Mouse (Mus musculus): ENCODE results near the gene Ssu2. TPM values are rescaled to one million over a fixed set of nuclear protein-coding genes. Genes with fewer than 3 reads are reported as not detected.

The Ssu2 gene
- polyA plus RNA-seq, 1 experiment, result not detected

GRCm38 (mm10) chr6:112359341-112359740, 28.5 kb downstream of the Ssu2 start:
- no peaks in the 10 kb centered on the region for H3K4me1 ChIP-seq (ENCODE audit: control insufficient read depth, insufficient read depth, low read length)
- TF ChIP-seq POLR2A (IDR thresholded peaks at IDR 0.05; ENCODE audit: borderline replicate concordance, low read depth, low read length) (no peak), CTCF (IDR thresholded peaks at IDR 0.05; ENCODE audit: low read depth, low read length) (no peak)
- H3K27ac ChIP-seq (ENCODE audit: insufficient read depth, low read depth, low read length), result no peak overlapping the region
- no peak overlapping the region for H3K4me3 ChIP-seq (ENCODE audit: insufficient read depth, low read length)

GRCm38 (mm10) chr6:112350452-112350851, 37.4 kb downstream of the Ssu2 start:
- H3K4me1 ChIP-seq (ENCODE audit: control insufficient read depth, insufficient read depth, low read length), result no peaks in the 10 kb centered on the region
- H3K4me3 ChIP-seq (ENCODE audit: insufficient read depth, low read length), result no peak overlapping the region
- TF ChIP-seq CTCF (IDR thresholded peaks at IDR 0.05; ENCODE audit: low read depth, low read length) (no peak), POLR2A (IDR thresholded peaks at IDR 0.05; ENCODE audit: borderline replicate concordance, low read depth, low read length) (no peak)
- no peak overlapping the region for H3K27ac ChIP-seq (ENCODE audit: insufficient read depth, low read depth, low read length)

DNA sequence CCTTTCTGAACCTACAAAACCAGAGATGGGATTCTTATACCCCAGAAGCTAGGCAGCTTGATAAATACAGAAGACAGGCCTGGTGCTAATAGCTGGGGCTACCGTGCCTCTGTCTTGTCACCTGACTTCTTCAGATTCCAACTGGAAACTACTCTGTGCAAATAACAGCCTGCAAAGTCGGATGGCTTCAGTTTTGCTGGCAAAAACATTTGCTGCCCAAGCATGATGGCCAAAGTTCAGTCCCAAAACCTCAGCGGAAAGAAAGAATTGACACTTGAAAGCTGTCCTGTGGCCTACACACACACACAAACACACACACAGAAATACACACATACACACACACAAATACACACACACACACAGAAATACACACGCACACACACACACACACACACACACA, 48.8 kb downstream of the Ssu2 start:
- no peak for TF ChIP-seq CTCF (IDR thresholded peaks at IDR 0.05; ENCODE audit: low read depth, low read length)
- TF ChIP-seq POLR2A (IDR thresholded peaks at IDR 0.05; ENCODE audit: borderline replicate concordance, low read depth, low read length), result no peak
- no peaks in the 10 kb centered on the region for H3K4me1 ChIP-seq (ENCODE audit: control insufficient read depth, insufficient read depth, low read length)
- no peak overlapping the region for H3K27ac ChIP-seq (ENCODE audit: insufficient read depth, low read depth, low read length)
- H3K4me3 ChIP-seq (ENCODE audit: insufficient read depth, low read length), result no peak overlapping the region

DNA sequence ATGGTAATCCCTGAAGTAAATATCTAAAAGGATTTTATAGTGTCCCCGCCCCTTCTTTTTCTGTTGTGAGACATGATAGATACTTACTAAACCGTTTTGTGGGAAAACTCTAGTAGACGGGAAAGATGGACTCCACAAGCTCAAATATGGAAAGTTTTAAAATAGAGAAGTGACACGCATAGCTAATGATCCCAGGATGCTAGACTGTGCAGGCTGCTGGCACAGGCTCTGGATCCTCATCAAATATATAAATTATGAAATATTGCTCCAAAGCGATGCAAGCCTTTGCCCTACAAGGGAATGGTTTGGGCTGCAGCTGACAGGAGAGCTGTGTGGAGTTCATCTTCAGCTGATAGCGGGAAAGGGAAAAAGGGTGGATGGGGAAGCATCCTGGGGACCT, 50.2 kb downstream of the Ssu2 start:
- no peak overlapping the region for H3K4me3 ChIP-seq (ENCODE audit: insufficient read depth, low read length)
- H3K4me1 ChIP-seq (ENCODE audit: control insufficient read depth, insufficient read depth, low read length), result no peaks in the 10 kb centered on the region
- TF ChIP-seq CTCF (IDR thresholded peaks at IDR 0.05; ENCODE audit: low read depth, low read length), result no peak
- no peak for TF ChIP-seq POLR2A (IDR thresholded peaks at IDR 0.05; ENCODE audit: borderline replicate concordance, low read depth, low read length)
- no peak overlapping the region for H3K27ac ChIP-seq (ENCODE audit: insufficient read depth, low read depth, low read length)

- TF ChIP-seq POLR2A (IDR thresholded peaks at IDR 0.05; ENCODE audit: borderline replicate concordance, low read depth, low read length) (no peak), CTCF (IDR thresholded peaks at IDR 0.05; ENCODE audit: low read depth, low read length) (no peak)
- H3K27ac ChIP-seq (ENCODE audit: insufficient read depth, low read depth, low read length), result no peak overlapping the region
- no peak overlapping the region for H3K4me3 ChIP-seq (ENCODE audit: insufficient read depth, low read length)
- H3K4me1 ChIP-seq (ENCODE audit: control insufficient read depth, insufficient read depth, low read length), result no peaks in the 10 kb centered on the region
Observed at GRCm38 (mm10) chr6:112333930-112334329, 53.9 kb downstream of the Ssu2 start.

GRCm38 (mm10) chr6:112331223-112331598, 56.6 kb downstream of the Ssu2 start:
- Histone ChIP-seq H3K27ac (ENCODE audit: insufficient read depth, low read depth, low read length) (no peak overlapping the region), H3K4me1 (ENCODE audit: control insufficient read depth, insufficient read depth, low read length) (no peaks in the 10 kb centered on the region), H3K4me3 (ENCODE audit: insufficient read depth, low read length) (no peak overlapping the region)
- TF ChIP-seq POLR2A (IDR thresholded peaks at IDR 0.05; ENCODE audit: borderline replicate concordance, low read depth, low read length) (no peak), CTCF (IDR thresholded peaks at IDR 0.05; ENCODE audit: low read depth, low read length) (no peak)

DNA sequence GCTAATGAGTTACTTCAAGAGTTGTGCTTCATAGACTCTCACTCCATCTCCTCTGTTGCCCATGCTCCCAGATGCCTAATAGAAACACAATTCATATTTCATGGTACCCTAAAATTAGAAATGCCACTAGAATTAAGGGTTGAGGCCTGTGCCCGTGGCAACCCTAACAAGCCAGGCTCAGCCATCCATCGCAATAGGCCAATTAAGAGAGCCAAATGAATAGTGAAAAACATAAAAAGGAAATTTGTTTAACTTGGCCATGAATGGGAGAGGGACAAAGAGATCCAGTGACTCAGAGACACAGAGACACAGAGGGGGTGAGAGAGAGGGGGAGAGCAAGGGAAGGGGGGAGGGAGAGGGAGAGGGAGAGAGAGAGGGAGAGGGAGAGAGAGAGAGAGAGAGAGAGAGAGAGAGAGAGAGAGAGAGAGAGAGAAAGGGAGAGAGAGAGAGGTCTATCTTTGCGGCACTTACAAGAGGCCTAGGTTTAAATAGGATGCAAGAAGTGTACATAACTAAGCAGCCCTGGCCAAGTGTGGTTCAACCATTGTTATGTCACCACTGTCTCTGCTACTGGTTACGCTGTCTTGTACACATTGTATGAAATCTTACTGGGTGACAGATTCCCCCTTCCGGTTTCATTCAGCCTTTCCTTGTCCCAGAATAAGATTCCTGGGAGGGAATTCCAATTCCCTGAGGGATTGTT, 57.2 kb downstream of the Ssu2 start:
- H3K4me1 ChIP-seq (ENCODE audit: control insufficient read depth, insufficient read depth, low read length), result no peaks in the 10 kb centered on the region
- TF ChIP-seq POLR2A (IDR thresholded peaks at IDR 0.05; ENCODE audit: borderline replicate concordance, low read depth, low read length), result no peak
- no peak for TF ChIP-seq CTCF (IDR thresholded peaks at IDR 0.05; ENCODE audit: low read depth, low read length)
- H3K4me3 ChIP-seq (ENCODE audit: insufficient read depth, low read length), result no peak overlapping the region
- H3K27ac ChIP-seq (ENCODE audit: insufficient read depth, low read depth, low read length), result no peak overlapping the region

- Histone ChIP-seq H3K4me3 (ENCODE audit: insufficient read depth, low read length) (no peak overlapping the region), H3K27ac (ENCODE audit: insufficient read depth, low read depth, low read length) (no peak overlapping the region), H3K4me1 (ENCODE audit: control insufficient read depth, insufficient read depth, low read length) (no peaks in the 10 kb centered on the region)
- TF ChIP-seq POLR2A (IDR thresholded peaks at IDR 0.05; ENCODE audit: borderline replicate concordance, low read depth, low read length), result no peak
- no peak for TF ChIP-seq CTCF (IDR thresholded peaks at IDR 0.05; ENCODE audit: low read depth, low read length)
Observed at GRCm38 (mm10) chr6:112327793-112328192, 60.0 kb downstream of the Ssu2 start.

DNA sequence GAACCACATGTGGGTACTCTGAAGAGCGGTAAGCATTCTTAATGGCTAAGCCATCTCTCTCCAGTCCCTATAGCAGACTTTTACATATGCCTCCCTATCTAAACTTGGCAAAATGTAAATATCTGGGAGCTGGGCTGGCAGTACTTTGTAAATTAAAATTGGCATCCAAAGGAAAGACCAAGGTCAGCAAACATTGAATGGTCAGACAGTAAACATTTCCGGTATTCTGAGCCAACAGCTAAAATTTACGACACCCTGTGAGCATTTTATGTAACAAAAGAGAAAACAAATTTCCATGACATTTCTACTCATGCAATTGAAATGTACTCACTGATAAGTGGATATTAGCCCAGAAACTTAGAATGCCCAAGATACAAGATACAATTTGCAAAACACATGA, 62.6 kb downstream of the Ssu2 start:
- Histone ChIP-seq H3K4me3 (ENCODE audit: insufficient read depth, low read length) (no peak overlapping the region), H3K4me1 (ENCODE audit: control insufficient read depth, insufficient read depth, low read length) (no peaks in the 10 kb centered on the region), H3K27ac (ENCODE audit: insufficient read depth, low read depth, low read length) (no peak overlapping the region)
- no peak for TF ChIP-seq POLR2A (IDR thresholded peaks at IDR 0.05; ENCODE audit: borderline replicate concordance, low read depth, low read length)

DNA sequence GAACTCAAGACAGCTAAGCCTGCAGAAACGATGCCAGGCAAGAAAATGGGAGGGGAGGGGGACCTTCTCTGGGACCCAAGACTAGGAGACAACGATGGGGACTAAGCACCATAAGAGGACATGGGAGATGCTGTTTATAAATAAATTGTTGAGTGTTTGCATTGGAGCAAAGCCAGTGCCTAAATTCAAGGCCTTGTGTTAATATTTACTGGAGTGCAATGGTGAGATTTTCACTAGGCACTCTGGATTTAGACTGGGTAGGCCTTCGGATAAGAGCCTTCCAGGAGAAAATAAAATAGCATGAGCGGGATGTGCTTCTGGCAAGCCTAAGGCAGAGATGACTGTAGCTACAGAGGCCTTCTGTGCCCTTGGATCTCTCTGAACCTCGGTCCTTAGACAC, 64.9 kb downstream of the Ssu2 start:
- Histone ChIP-seq H3K4me3 (ENCODE audit: insufficient read depth, low read length) (no peak overlapping the region), H3K4me1 (ENCODE audit: control insufficient read depth, insufficient read depth, low read length) (no peaks in the 10 kb centered on the region), H3K27ac (ENCODE audit: insufficient read depth, low read depth, low read length) (no peak overlapping the region)
- TF ChIP-seq POLR2A (IDR thresholded peaks at IDR 0.05; ENCODE audit: borderline replicate concordance, low read depth, low read length) (no peak), CTCF (IDR thresholded peaks at IDR 0.05; ENCODE audit: low read depth, low read length) (no peak)

DNA sequence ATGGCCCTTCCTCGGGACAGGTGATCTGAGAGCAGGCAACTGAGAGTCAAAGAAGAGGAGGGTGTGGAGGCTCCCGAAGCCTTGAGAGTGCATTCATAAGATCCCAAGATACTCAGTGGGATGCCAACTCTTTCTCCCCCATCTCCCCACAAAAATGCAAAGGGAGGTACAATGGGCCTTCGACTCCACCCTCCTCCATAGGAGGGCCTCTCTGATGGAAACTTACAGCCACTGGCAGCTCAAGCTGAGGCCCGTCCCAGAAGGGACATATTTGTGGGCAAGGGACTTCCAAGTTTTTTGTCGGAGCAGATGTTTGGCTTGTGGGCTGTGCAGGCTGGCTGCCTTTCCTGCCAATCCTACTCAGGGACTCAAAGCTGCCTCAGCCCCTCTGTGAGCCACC, 67.1 kb downstream of the Ssu2 start:
- Histone ChIP-seq H3K27ac (ENCODE audit: insufficient read depth, low read depth, low read length) (no peak overlapping the region), H3K4me3 (ENCODE audit: insufficient read depth, low read length) (no peak overlapping the region), H3K4me1 (ENCODE audit: control insufficient read depth, insufficient read depth, low read length) (no peaks in the 10 kb centered on the region)
- TF ChIP-seq POLR2A (IDR thresholded peaks at IDR 0.05; ENCODE audit: borderline replicate concordance, low read depth, low read length), result no peak
- TF ChIP-seq CTCF (IDR thresholded peaks at IDR 0.05; ENCODE audit: low read depth, low read length), result no peak

All from bone marrow macrophage, adult 2 months (primary cell).